Mouse (Mus musculus): ENCODE measurements around the gene Snrpd2. TPM values are rescaled to one million over a fixed set of nuclear protein-coding genes. Genes with fewer than 3 reads are reported as not detected.
A peak's percentile ranks its signal among the peaks of the same experiment; 100 is the strongest.
"Not testable (repeated sequence)": the region's sequence is repeated elsewhere in the genome, so short reads cannot be mapped to it uniquely, and the experiment has no call there.

The Snrpd2 gene
- polyA plus RNA-seq, 2 experiments: 67.5 to 75.3 TPM

GRCm38 (mm10) chr7:19147497-19148045 lies 2.0 kb upstream of the Snrpd2 start:
- DNase-seq (ENCODE audit: low read depth in 3 of 3, low spot score in 3 of 3) (no peak), ATAC-seq (ENCODE audit: insufficient read depth) (no peak)
- WGBS (ENCODE audit: insufficient replicate concordance): 40% methylated on average over 6 of the region's 6 CpGs
- Histone ChIP-seq H3K4me3 (ENCODE audit: insufficient read depth in 1 of 2, low read depth in 2 of 2, low read length in 2 of 2) (no peak overlapping the region; a peak in 1 of 4 replicates), H3K9ac (replicated peaks) (no peak overlapping the region), H3K27ac (no peak overlapping the region), H3K36me3 (replicated peaks; ENCODE audit: control insufficient read depth, insufficient read depth, low read depth) (peaks cover 10% of the 10 kb centered on the region), H3K4me2 (ENCODE audit: low read depth) (peak overlapping the region; percentile 97), H3K9me3 (ENCODE audit: control insufficient read depth, low read length) (no peaks in the 10 kb centered on the region), H3K4me1 (replicated peaks; ENCODE audit: control insufficient read depth in 2 of 2, insufficient read depth in 2 of 2, low read length in 1 of 2) (peaks cover 14 to 16% of the 10 kb centered on the region in 2 experiments), H3K27me3 (ENCODE audit: control insufficient read depth, insufficient read depth, low read length) (no peaks in the 10 kb centered on the region)
- TF ChIP-seq EP300 (IDR thresholded peaks at IDR 0.05; ENCODE audit: low read depth) (no peak), CTCF (IDR thresholded peaks at IDR 0.05; ENCODE audit: low read depth) (no peak)

- WGBS (ENCODE audit: insufficient replicate concordance): 8% methylated on average over 20 of the region's 20 CpGs
- no peak for TF ChIP-seq CTCF (IDR thresholded peaks at IDR 0.05; ENCODE audit: low read depth)
- no peak for TF ChIP-seq EP300 (IDR thresholded peaks at IDR 0.05; ENCODE audit: low read depth)
- H3K4me1 ChIP-seq (replicated peaks; ENCODE audit: control insufficient read depth in 2 of 2, insufficient read depth in 2 of 2, low read length in 1 of 2): peaks cover 14 to 16% of the 10 kb centered on the region in 2 experiments
Measured at GRCm38 (mm10) chr7:19148180-19148874, 1.2 kb upstream of the Snrpd2 start.

GRCm38 (mm10) chr7:19148875-19149541 lies 514 bp upstream of the Snrpd2 start, which contains the start of gene Qpctl:
Gene Qpctl (minus strand): TSS chr7:19149291.
- peaks cover 16% of the 10 kb centered on the region for H3K36me3 ChIP-seq (replicated peaks; ENCODE audit: control insufficient read depth, insufficient read depth, low read depth)
- H3K9me3 ChIP-seq (ENCODE audit: control insufficient read depth, low read length): no peaks in the 10 kb centered on the region
- peak within 1 kb of the TSS; percentile 81 for H3K9ac ChIP-seq (replicated peaks)
- under 1% methylated on average over 43 of the region's 43 CpGs for WGBS (ENCODE audit: insufficient replicate concordance)
- peak within 1 kb of the TSS; percentile 77 to 84 for H3K4me3 ChIP-seq (ENCODE audit: insufficient read depth in 1 of 2, low read depth in 2 of 2, low read length in 2 of 2)
- DNase-seq (ENCODE audit: low read depth in 3 of 3, low spot score in 3 of 3) (peak; percentile 99), ATAC-seq (ENCODE audit: insufficient read depth) (peak; percentile 96)
- TF ChIP-seq CTCF (IDR thresholded peaks at IDR 0.05; ENCODE audit: low read depth) (no peak), EP300 (IDR thresholded peaks at IDR 0.05; ENCODE audit: low read depth) (0 out of 2 replicates have a peak, but pooled peaks have one; percentile 24)
- H3K27ac ChIP-seq: peak within 1 kb of the TSS; percentile 64
- H3K4me1 ChIP-seq (replicated peaks; ENCODE audit: control insufficient read depth in 2 of 2, insufficient read depth in 2 of 2, low read length in 1 of 2): peaks cover 14 to 16% of the 10 kb centered on the region in 2 experiments
- no peaks in the 10 kb centered on the region for H3K27me3 ChIP-seq (ENCODE audit: control insufficient read depth, insufficient read depth, low read length)
- H3K4me2 ChIP-seq (ENCODE audit: low read depth): peak within 1 kb of the TSS; percentile 97

More at GRCm38 (mm10) chr7:19148180-19148874, 1.2 kb upstream of the Snrpd2 start:
- peak overlapping the region; percentile 97 for H3K4me2 ChIP-seq (ENCODE audit: low read depth)
- H3K27ac ChIP-seq: peak overlapping the region; percentile 64
- H3K36me3 ChIP-seq (replicated peaks; ENCODE audit: control insufficient read depth, insufficient read depth, low read depth): peaks cover 11% of the 10 kb centered on the region
- H3K4me3 ChIP-seq (ENCODE audit: insufficient read depth in 1 of 2, low read depth in 2 of 2, low read length in 2 of 2): peak overlapping the region; percentile 62 to 77
- ATAC-seq (ENCODE audit: insufficient read depth) (no peak), DNase-seq (ENCODE audit: low read depth in 3 of 3, low spot score in 3 of 3) (no peak)
- H3K9me3 ChIP-seq (ENCODE audit: control insufficient read depth, low read length): no peaks in the 10 kb centered on the region
- H3K27me3 ChIP-seq (ENCODE audit: control insufficient read depth, insufficient read depth, low read length): no peaks in the 10 kb centered on the region
- H3K9ac ChIP-seq (replicated peaks): peak overlapping the region; percentile 75

- H3K9ac ChIP-seq (replicated peaks); H3K27me3 ChIP-seq (ENCODE audit: control insufficient read depth, insufficient read depth, low read length); DNase-seq (ENCODE audit: low read depth in 3 of 3, low spot score in 3 of 3); H3K27ac ChIP-seq; H3K4me3 ChIP-seq (ENCODE audit: insufficient read depth in 1 of 2, low read depth in 2 of 2, low read length in 2 of 2); ATAC-seq (ENCODE audit: insufficient read depth); H3K9me3 ChIP-seq (ENCODE audit: control insufficient read depth, low read length): not testable (repeated sequence)
- peak overlapping the region; percentile 97 for H3K4me2 ChIP-seq (ENCODE audit: low read depth)
- peaks cover 14 to 16% of the 10 kb centered on the region in 2 experiments for H3K4me1 ChIP-seq (replicated peaks; ENCODE audit: control insufficient read depth in 2 of 2, insufficient read depth in 2 of 2, low read length in 1 of 2)
- peaks cover 17% of the 10 kb centered on the region for H3K36me3 ChIP-seq (replicated peaks; ENCODE audit: control insufficient read depth, insufficient read depth, low read depth)
- 80% methylated on average over 10 of the region's 10 CpGs for WGBS (ENCODE audit: insufficient replicate concordance)
Measured at GRCm38 (mm10) chr7:19151121-19151520, 1.6 kb downstream of the Snrpd2 start.

GRCm38 (mm10) chr7:19154796-19155195 lies 5.3 kb downstream of the Snrpd2 start:
- Histone ChIP-seq H3K27ac (no peak overlapping the region), H3K36me3 (replicated peaks; ENCODE audit: control insufficient read depth, insufficient read depth, low read depth) (peaks cover 17% of the 10 kb centered on the region), H3K9ac (replicated peaks) (no peak overlapping the region), H3K4me2 (ENCODE audit: low read depth) (no peak overlapping the region), H3K27me3 (ENCODE audit: control insufficient read depth, insufficient read depth, low read length) (peaks cover 7% of the 10 kb centered on the region), H3K4me3 (ENCODE audit: insufficient read depth in 1 of 2, low read depth in 2 of 2, low read length in 2 of 2) (no peak overlapping the region), H3K4me1 (replicated peaks; ENCODE audit: control insufficient read depth in 2 of 2, insufficient read depth in 2 of 2, low read length in 1 of 2) (peaks cover 7 to 9% of the 10 kb centered on the region in 2 experiments; a peak in 3 of 4 replicates), H3K9me3 (ENCODE audit: control insufficient read depth, low read length) (no peaks in the 10 kb centered on the region)
- WGBS (ENCODE audit: insufficient replicate concordance): 83% methylated on average over 8 of the region's 8 CpGs
- TF ChIP-seq CTCF (IDR thresholded peaks at IDR 0.05; ENCODE audit: low read depth) (no peak), EP300 (IDR thresholded peaks at IDR 0.05; ENCODE audit: low read depth) (no peak)
- no peak for DNase-seq (ENCODE audit: low read depth in 3 of 3, low spot score in 3 of 3)
- no peak for ATAC-seq (ENCODE audit: insufficient read depth)

Measured in liver, embryonic 14.5 days (tissue).